Mouse (Mus musculus) midbrain, postnatal 0 days (tissue): ENCODE results near the gene Disc1. TPM values are rescaled to one million over a fixed set of nuclear protein-coding genes. Genes with fewer than 3 reads are reported as not detected.

ENCODE experiments used
- ATAC-seq: fragments of 200-750 bp; cut with Nextera tagmentation; 2 replicates; pipeline ENCODE4 v1.8.0; 2017; ENCODE audit warnings: moderate number of reproducible peaks, mild to moderate bottlenecking, moderate TSS enrichment, moderate library complexity; ENCODE audit not compliant: low FRiP score
- DNase-seq: peaks from one replicate; pipeline ENCODE4 v3.0.0-alpha.2; 2015; ENCODE audit warnings: low spot score
- H3K27ac ChIP-seq: fragments of 300-500 bp; sonication (generic); 2 replicates; pipeline ENCODE4 v1.5.1; 2014; ENCODE audit warnings: low read depth, mild to moderate bottlenecking, low read length, mixed read lengths
- H3K27me3 ChIP-seq: fragments of 300-500 bp; sonication (generic); 2 replicates; pipeline ENCODE4 v1.6.1; 2014; ENCODE audit warnings: low read length, control low read depth, mixed read lengths; ENCODE audit not compliant: insufficient read depth
- H3K36me3 ChIP-seq: fragments of 300-500 bp; sonication (generic); 2 replicates; pipeline ENCODE4 v1.6.1; 2014; ENCODE audit warnings: low read length, control low read depth, mixed read lengths; ENCODE audit not compliant: insufficient read depth
- H3K4me1 ChIP-seq: fragments of 300-500 bp; sonication (generic); 2 replicates; pipeline ENCODE4 v1.6.1; 2014; ENCODE audit warnings: mild to moderate bottlenecking, control low read depth, antibody characterized with exemption, low read length, mixed read lengths; ENCODE audit not compliant: insufficient read depth
- H3K4me2 ChIP-seq: fragments of 300-500 bp; sonication (generic); 2 replicates; pipeline ENCODE4 v1.6.1; 2014; ENCODE audit warnings: low read depth, mild to moderate bottlenecking, low read length, mixed read lengths; ENCODE audit not compliant: poor library complexity, severe bottlenecking
- H3K4me3 ChIP-seq: fragments of 300-500 bp; sonication (generic); 2 replicates; pipeline ENCODE4 v1.5.1; 2014; ENCODE audit warnings: low read depth, mild to moderate bottlenecking, low read length, moderate library complexity
- H3K9ac ChIP-seq: fragments of 300-500 bp; sonication (generic); replicated peaks from 2 replicates; pipeline ENCODE4 v1.6.1; 2014; ENCODE audit warnings: mild to moderate bottlenecking, low read length, moderate library complexity, mixed read lengths; ENCODE audit not compliant: poor library complexity, severe bottlenecking
- H3K9me3 ChIP-seq: fragments of 300-500 bp; sonication (generic); 2 replicates; pipeline ENCODE4 v1.6.1; 2016; ENCODE audit warnings: low read length, control low read depth
- CTCF ChIP-seq: IDR thresholded peaks from 2 replicates; pipeline ENCODE4 v1.5.1; 2016; ENCODE audit warnings: antibody characterized with exemption, mild to moderate bottlenecking
- WGBS: fragments of 180-500 bp; shearing (Covaris S2); extraction: QIAGEN DNeasy Blood & Tissue Kit; methylation state at CpG from one replicate; pipeline ENCODE4 v1.1.7; 2014; 5-methylcytosine and 5-hydroxymethylcytosine counted together
- polyA plus RNA-seq: library from polyadenylated mRNA; unstranded; fragments of >200 nt; fragmentation: Nextera tagmentation; extraction: Ambion mirVana; gene quantifications from 2 replicates; pipeline ENCODE4 v1.2.1, GENCODE M21; 2015
- total RNA-seq: library from RNA; depleted of rRNA; stranded (reverse); fragments of >200 nt; gene quantifications from 2 replicates; pipeline ENCODE4 v1.2.3, GENCODE M21; 2014

The Disc1 gene
- total and polyA plus RNA-seq, 2 experiments from 2014 or later = 1.4 to 6.1 TPM

DNA sequence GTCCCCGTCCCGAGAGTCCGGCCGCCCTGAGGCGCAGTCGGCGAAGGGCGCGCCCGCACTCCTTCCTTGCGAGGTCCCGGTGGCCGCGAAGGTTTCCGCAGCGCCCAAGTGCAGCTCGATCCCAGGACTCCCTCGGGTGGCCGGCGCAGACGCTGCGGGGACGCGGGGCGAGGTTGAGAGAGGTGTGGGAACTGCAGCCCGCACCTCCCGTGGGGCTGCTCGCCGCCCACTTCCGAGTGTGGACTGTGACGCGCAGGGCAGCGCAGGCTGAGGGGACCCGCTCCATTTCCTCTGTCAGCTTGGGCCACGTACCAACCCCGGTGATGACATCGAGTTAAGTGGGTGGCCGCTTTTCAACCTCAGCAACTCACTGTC, 428 bp downstream of the Disc1 start:
- Histone ChIP-seq H3K4me3 (peak overlapping the region; percentile 70), H3K27ac (peak overlapping the region; percentile 67), H3K9me3 (no peaks in the 10 kb centered on the region), H3K9ac (peak overlapping the region; percentile 75), H3K4me1 (peaks cover 5% of the 10 kb centered on the region; the same call in 1 of the 2 replicates), H3K27me3 (peaks cover 20% of the 10 kb centered on the region), H3K36me3 (no peaks in the 10 kb centered on the region), H3K4me2 (peak overlapping the region; percentile 96)
- peak; percentile 28 for TF ChIP-seq CTCF
- DNase-seq (peak; percentile 55), ATAC-seq (peak; percentile 75)
- 0% methylated on average over 34 of the region's 38 CpGs for WGBS

DNA sequence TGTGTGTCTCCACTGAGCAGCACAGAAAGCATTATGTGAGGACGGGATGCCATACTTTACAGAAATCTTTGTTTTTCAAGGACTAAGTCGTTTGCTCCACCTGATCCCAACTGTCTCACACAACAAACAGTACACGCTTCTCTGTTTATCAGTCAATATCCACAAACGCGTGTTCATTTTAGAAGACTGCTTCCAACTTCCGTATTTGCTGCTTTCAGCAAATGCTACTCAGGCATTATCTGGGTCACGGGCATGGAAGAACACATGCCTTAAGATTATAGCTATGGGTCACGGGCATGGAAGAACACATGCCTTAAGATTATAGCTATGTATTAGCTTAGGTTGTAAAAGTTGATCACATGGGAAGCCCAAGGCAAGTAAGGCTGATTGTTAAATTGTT, 6.9 kb downstream of the Disc1 start:
- H3K9ac ChIP-seq = no peak overlapping the region
- no peaks in the 10 kb centered on the region for H3K9me3 ChIP-seq
- H3K27ac ChIP-seq = no peak overlapping the region
- H3K4me1 ChIP-seq = no peaks in the 10 kb centered on the region
- DNase-seq (no peak), ATAC-seq (no peak)
- no peak for TF ChIP-seq CTCF
- H3K36me3 ChIP-seq = no peaks in the 10 kb centered on the region
- 82% methylated on average over 8 of the region's 8 CpGs for WGBS
- H3K27me3 ChIP-seq = peaks cover under 1% of the 10 kb centered on the region; the same call in 1 of the 2 replicates
- no peak overlapping the region for H3K4me2 ChIP-seq
- H3K4me3 ChIP-seq = no peak overlapping the region

DNA sequence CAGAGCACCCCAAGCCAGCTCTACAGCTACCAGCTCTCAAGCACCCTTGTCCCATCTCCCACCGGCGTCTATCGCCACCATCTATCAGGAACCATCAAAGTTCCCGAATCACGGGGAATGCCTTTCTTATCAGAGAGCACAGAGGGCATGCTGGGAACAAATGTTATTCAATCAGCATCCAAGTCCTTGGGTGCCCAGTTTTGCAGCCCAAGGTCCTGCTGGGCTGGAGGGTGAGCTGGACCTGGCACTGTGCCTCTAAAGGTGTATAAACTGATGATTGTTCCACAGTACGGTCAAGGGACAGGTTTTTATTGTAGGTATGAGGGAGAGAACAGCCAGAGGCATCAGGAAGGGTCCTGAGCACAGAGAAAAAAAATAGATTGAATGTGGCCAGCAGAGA, 11.6 kb downstream of the Disc1 start:
- DNase-seq (no peak), ATAC-seq (no peak)
- WGBS = 89% methylated on average over 6 of the region's 6 CpGs
- Histone ChIP-seq H3K27me3 (no peaks in the 10 kb centered on the region), H3K9me3 (no peaks in the 10 kb centered on the region), H3K27ac (no peak overlapping the region), H3K9ac (no peak overlapping the region), H3K36me3 (no peaks in the 10 kb centered on the region), H3K4me2 (no peak overlapping the region), H3K4me3 (no peak overlapping the region), H3K4me1 (no peaks in the 10 kb centered on the region; the same call in 1 of the 2 replicates)
- TF ChIP-seq CTCF = no peak

DNA sequence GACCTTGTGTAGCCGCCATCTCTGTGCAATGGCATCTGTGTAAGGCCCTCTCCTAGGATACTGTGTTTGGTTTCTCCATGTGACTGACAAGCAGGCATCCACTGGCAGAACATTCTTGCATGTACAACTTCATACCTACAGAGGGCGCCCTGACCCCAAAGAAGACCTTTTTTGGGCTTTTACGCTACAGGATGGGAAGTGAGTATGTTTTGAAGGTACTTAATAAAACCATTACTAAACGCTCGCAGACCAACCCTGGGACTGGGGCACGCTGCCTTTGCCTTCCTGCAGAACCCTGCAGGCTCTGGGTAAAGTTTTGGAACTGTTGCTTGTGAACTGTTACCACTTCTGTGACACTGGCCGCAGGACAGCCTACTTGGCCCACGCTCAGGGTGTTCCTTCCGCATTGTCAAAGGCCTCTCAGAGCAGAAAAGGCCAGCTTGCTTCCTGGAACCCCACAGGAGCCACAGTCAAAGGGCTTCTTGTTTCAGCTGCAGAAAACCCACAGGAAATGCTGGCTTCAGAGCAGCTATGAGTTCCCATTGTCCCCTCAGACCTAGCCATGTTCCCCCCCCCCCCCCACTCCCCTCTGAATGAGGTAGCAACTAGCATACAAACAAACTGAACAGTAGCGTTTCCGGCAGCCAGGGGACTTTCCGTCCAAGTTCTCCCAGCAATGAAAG, 13.1 kb downstream of the Disc1 start:
- Histone ChIP-seq H3K9me3 (no peaks in the 10 kb centered on the region), H3K4me2 (no peak overlapping the region), H3K36me3 (no peaks in the 10 kb centered on the region), H3K4me1 (no peaks in the 10 kb centered on the region; the same call in 1 of the 2 replicates), H3K9ac (no peak overlapping the region), H3K27ac (peak overlapping the region; percentile 63), H3K4me3 (no peak overlapping the region), H3K27me3 (no peaks in the 10 kb centered on the region)
- peak; percentile 84 for ATAC-seq
- 27% methylated on average over 12 of the region's 12 CpGs for WGBS
- peak; percentile 91 for TF ChIP-seq CTCF
- DNase-seq = peak; percentile 88

DNA sequence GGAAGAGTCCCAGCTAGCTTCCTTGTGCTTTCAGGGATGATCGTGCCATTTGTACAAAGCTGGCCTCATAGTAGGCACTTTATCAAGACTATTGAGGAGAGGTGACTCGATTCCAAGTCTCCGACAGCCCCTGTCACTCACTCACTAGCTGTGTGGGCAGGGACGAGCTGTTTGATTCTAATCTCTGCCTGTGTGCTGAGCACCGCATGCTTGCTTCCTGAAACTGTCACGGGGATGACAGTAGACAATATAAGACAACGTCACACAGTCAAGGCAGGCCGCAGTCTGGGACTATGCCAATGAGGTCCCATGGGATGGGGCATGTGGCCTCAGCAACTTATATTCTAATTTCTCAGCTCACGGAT, 13.6 kb downstream of the Disc1 start:
- Histone ChIP-seq H3K9ac (no peak overlapping the region), H3K27ac (peak overlapping the region; percentile 62), H3K36me3 (no peaks in the 10 kb centered on the region), H3K4me1 (no peaks in the 10 kb centered on the region; the same call in 1 of the 2 replicates), H3K27me3 (no peaks in the 10 kb centered on the region), H3K4me2 (no peak overlapping the region), H3K9me3 (no peaks in the 10 kb centered on the region), H3K4me3 (no peak overlapping the region)
- ATAC-seq (peak; percentile 44), DNase-seq (peak; percentile 55)
- TF ChIP-seq CTCF = no peak
- WGBS = 53% methylated on average over 9 of the region's 9 CpGs

DNA sequence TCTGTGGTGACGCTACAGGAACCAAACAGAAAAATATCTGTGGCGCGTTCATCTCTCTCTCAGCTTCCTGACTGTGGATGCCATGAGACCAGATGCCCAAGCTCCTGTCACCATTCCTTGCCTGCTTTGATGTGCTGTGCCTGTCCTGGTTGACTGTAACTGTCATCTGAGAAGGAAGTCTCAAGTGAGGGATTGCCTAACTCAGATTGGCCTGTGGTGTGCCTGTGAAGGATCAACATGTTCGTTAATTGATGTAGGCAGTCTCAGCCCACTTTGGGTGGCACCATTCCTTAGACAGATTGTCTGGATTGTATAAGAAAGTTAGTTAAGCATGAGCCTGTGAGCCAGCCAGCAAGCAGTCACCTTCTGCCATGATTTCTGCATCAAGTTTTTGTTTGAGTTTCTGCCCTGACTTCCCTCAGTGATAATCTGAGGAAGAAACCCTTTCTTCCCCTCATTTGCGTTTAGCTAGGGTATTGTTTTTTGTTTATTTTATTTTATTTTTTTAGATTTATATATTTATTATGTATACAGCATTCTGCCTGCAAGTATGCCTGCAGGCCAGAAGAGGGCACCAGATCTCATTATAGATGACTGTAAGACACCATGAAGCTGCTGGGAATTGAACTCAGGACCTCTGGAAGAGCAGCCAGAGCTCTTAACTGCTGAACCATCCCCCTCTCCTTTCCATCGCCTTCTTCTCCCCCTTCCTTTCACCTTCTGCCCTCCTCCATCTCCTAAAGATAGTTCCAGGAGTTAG, 14.3 kb downstream of the Disc1 start:
- ATAC-seq = no peak
- no peaks in the 10 kb centered on the region for H3K36me3 ChIP-seq
- 88% methylated on average over 6 of the region's 6 CpGs for WGBS
- H3K27me3 ChIP-seq = no peaks in the 10 kb centered on the region
- H3K9ac ChIP-seq = no peak overlapping the region
- no peak overlapping the region for H3K4me2 ChIP-seq
- H3K4me3 ChIP-seq = no peak overlapping the region
- no peaks in the 10 kb centered on the region for H3K9me3 ChIP-seq
- TF ChIP-seq CTCF = peak; percentile 48
- peak overlapping the region; percentile 62 for H3K27ac ChIP-seq
- no peak for DNase-seq
- H3K4me1 ChIP-seq = no peaks in the 10 kb centered on the region; the same call in 1 of the 2 replicates
